Mouse (Mus musculus) liver, embryonic 15.5 days (tissue): ENCODE results near the gene Zic2. TPM values are rescaled to one million over a fixed set of nuclear protein-coding genes. Genes with fewer than 3 reads are reported as not detected.

Source experiments
- ATAC-seq: fragments of 200-750 bp; cut with Nextera tagmentation; 2 replicates; pipeline ENCODE4 v1.8.0; 2017; ENCODE audit warnings: moderate number of reproducible peaks, mild to moderate bottlenecking, moderate library complexity; ENCODE audit not compliant: insufficient read depth
- H3K27ac ChIP-seq: fragments of 300-500 bp; sonication (generic); replicated peaks from 2 replicates; pipeline ENCODE4 v1.5.1; 2015; ENCODE audit warnings: mild to moderate bottlenecking, inconsistent platforms
- H3K27me3 ChIP-seq: fragments of 300-500 bp; sonication (generic); 2 replicates; pipeline ENCODE4 v1.6.1; 2015; ENCODE audit warnings: mild to moderate bottlenecking, inconsistent platforms
- H3K36me3 ChIP-seq: fragments of 300-500 bp; sonication (generic); replicated peaks from 2 replicates; pipeline ENCODE4 v1.6.1; 2015; ENCODE audit warnings: moderate library complexity, mild to moderate bottlenecking, inconsistent platforms
- H3K4me1 ChIP-seq: fragments of 300-500 bp; sonication (generic); replicated peaks from 2 replicates; pipeline ENCODE4 v1.6.1; 2015; ENCODE audit warnings: inconsistent platforms
- H3K4me2 ChIP-seq: fragments of 300-500 bp; sonication (generic); 2 replicates; pipeline ENCODE4 v1.6.1; 2015; ENCODE audit warnings: moderate library complexity, mild to moderate bottlenecking, inconsistent platforms
- H3K4me3 ChIP-seq: fragments of 300-500 bp; sonication (generic); replicated peaks from 2 replicates; pipeline ENCODE4 v1.5.1; 2015; ENCODE audit warnings: mild to moderate bottlenecking, inconsistent platforms
- H3K9ac ChIP-seq: fragments of 300-500 bp; sonication (generic); 2 replicates; pipeline ENCODE4 v1.6.1; 2015; ENCODE audit warnings: moderate library complexity, mild to moderate bottlenecking, inconsistent platforms
- H3K9me3 ChIP-seq: fragments of 300-500 bp; sonication (generic); replicated peaks from 2 replicates; pipeline ENCODE4 v1.6.1; 2016; ENCODE audit warnings: inconsistent platforms
- WGBS: fragments of 180-500 bp; shearing (Covaris S2); methylation state at CpG from one replicate; pipeline ENCODE4 v1.1.7; 2015; ENCODE audit warnings: mixed read lengths; ENCODE audit not compliant: insufficient replicate concordance; 5-methylcytosine and 5-hydroxymethylcytosine counted together
- polyA plus RNA-seq: library from polyadenylated mRNA; unstranded; fragments of >200 nt; fragmentation: Nextera tagmentation; extraction: Ambion mirVana; gene quantifications from 2 replicates; pipeline ENCODE4 v1.2.1, GENCODE M21; 2015

Gene Zic2
- polyA plus RNA-seq, 1 experiment from 2014 or later, result not detected

GRCm38 (mm10) chr14:122479461-122480109, 4.3 kb downstream of the Zic2 start:
- ATAC-seq, result no peak
- Histone ChIP-seq H3K27me3 (peaks cover 100% of the 10 kb centered on the region), H3K36me3 (no peaks in the 10 kb centered on the region), H3K9ac (no peak overlapping the region), H3K4me1 (peaks cover 18% of the 10 kb centered on the region), H3K9me3 (no peaks in the 10 kb centered on the region), H3K27ac (no peak overlapping the region), H3K4me2 (no peak overlapping the region), H3K4me3 (no peak overlapping the region)
- WGBS, result 17% methylated on average over 17 of the region's 17 CpGs

- H3K27ac ChIP-seq, result no peak overlapping the region
- H3K4me2 ChIP-seq, result no peak overlapping the region
- 3% methylated on average over 2 of the region's 2 CpGs for WGBS
- H3K4me3 ChIP-seq, result no peak overlapping the region
- no peak for ATAC-seq
- H3K9me3 ChIP-seq, result no peaks in the 10 kb centered on the region
- H3K4me1 ChIP-seq, result peaks cover 12% of the 10 kb centered on the region
- peaks cover 100% of the 10 kb centered on the region for H3K27me3 ChIP-seq
- no peaks in the 10 kb centered on the region for H3K36me3 ChIP-seq
- no peak overlapping the region for H3K9ac ChIP-seq
These were observed 5.1 kb downstream of the Zic2 start for GRCm38 (mm10) chr14:122480355-122480754.

- Histone ChIP-seq H3K4me3 (no peak overlapping the region), H3K4me1 (0 out of 2 replicates have a peak, but pooled peaks cover 4% of the 10 kb centered on the region), H3K4me2 (no peak overlapping the region), H3K9ac (no peak overlapping the region), H3K27me3 (peaks cover 100% of the 10 kb centered on the region), H3K27ac (no peak overlapping the region), H3K36me3 (no peaks in the 10 kb centered on the region), H3K9me3 (no peaks in the 10 kb centered on the region)
- WGBS, result 3% methylated on average over 15 of the region's 15 CpGs
- ATAC-seq, result no peak
These were observed 5.9 kb downstream of the Zic2 start for GRCm38 (mm10) chr14:122481181-122481580.

GRCm38 (mm10) chr14:122482081-122483023, 7.1 kb downstream of the Zic2 start:
- H3K4me3 ChIP-seq, result no peak overlapping the region

GRCm38 (mm10) chr14:122483024-122483385, 7.8 kb downstream of the Zic2 start:
- WGBS, result 4% methylated on average over 5 of the region's 5 CpGs
- Histone ChIP-seq H3K9ac (no peak overlapping the region), H3K4me3 (no peak overlapping the region), H3K36me3 (no peaks in the 10 kb centered on the region), H3K4me2 (no peak overlapping the region), H3K9me3 (no peaks in the 10 kb centered on the region), H3K4me1 (0 out of 2 replicates have a peak, but pooled peaks cover 3% of the 10 kb centered on the region), H3K27ac (no peak overlapping the region), H3K27me3 (peaks cover 97% of the 10 kb centered on the region)
- no peak for ATAC-seq

More at GRCm38 (mm10) chr14:122482081-122483023, 7.1 kb downstream of the Zic2 start:
- H3K27me3 ChIP-seq, result peaks cover 99% of the 10 kb centered on the region
- no peaks in the 10 kb centered on the region for H3K9me3 ChIP-seq
- H3K27ac ChIP-seq, result no peak overlapping the region
- H3K4me2 ChIP-seq, result no peak overlapping the region
- 2% methylated on average over 38 of the region's 38 CpGs for WGBS
- no peak for ATAC-seq
- no peaks in the 10 kb centered on the region for H3K36me3 ChIP-seq
- 0 out of 2 replicates have a peak, but pooled peaks cover 3% of the 10 kb centered on the region for H3K4me1 ChIP-seq
- no peak overlapping the region for H3K9ac ChIP-seq

GRCm38 (mm10) chr14:122483556-122484421, 8.6 kb downstream of the Zic2 start:
- H3K4me3 ChIP-seq, result no peak overlapping the region
- H3K36me3 ChIP-seq, result no peaks in the 10 kb centered on the region
- peaks cover 92% of the 10 kb centered on the region for H3K27me3 ChIP-seq
- H3K4me2 ChIP-seq, result no peak overlapping the region
- 0 out of 2 replicates have a peak, but pooled peaks cover 3% of the 10 kb centered on the region for H3K4me1 ChIP-seq
- no peak for ATAC-seq
- no peak overlapping the region for H3K9ac ChIP-seq
- no peak overlapping the region for H3K27ac ChIP-seq
- H3K9me3 ChIP-seq, result no peaks in the 10 kb centered on the region
- WGBS, result 2% methylated on average over 18 of the region's 18 CpGs

- Histone ChIP-seq H3K9me3 (no peaks in the 10 kb centered on the region), H3K4me3 (no peak overlapping the region), H3K9ac (no peak overlapping the region), H3K27me3 (peaks cover 92% of the 10 kb centered on the region), H3K36me3 (no peaks in the 10 kb centered on the region), H3K4me2 (no peak overlapping the region), H3K27ac (no peak overlapping the region), H3K4me1 (no peaks in the 10 kb centered on the region)
- WGBS, result 4% methylated on average over 4 of the region's 4 CpGs
- ATAC-seq, result no peak
These were observed 9.2 kb downstream of the Zic2 start for GRCm38 (mm10) chr14:122484458-122484843.

- H3K27ac ChIP-seq, result no peak overlapping the region
- no peak overlapping the region for H3K4me2 ChIP-seq
- peaks cover 92% of the 10 kb centered on the region for H3K27me3 ChIP-seq
- no peaks in the 10 kb centered on the region for H3K4me1 ChIP-seq
- no peak for ATAC-seq
- no peak overlapping the region for H3K4me3 ChIP-seq
- H3K9me3 ChIP-seq, result no peaks in the 10 kb centered on the region
- 2% methylated on average over 24 of the region's 24 CpGs for WGBS
- H3K9ac ChIP-seq, result no peak overlapping the region
- H3K36me3 ChIP-seq, result no peaks in the 10 kb centered on the region
These were observed 9.8 kb downstream of the Zic2 start for GRCm38 (mm10) chr14:122484844-122485551.

GRCm38 (mm10) chr14:122485635-122486181, 10.5 kb downstream of the Zic2 start:
- H3K36me3 ChIP-seq, result no peaks in the 10 kb centered on the region
- no peak overlapping the region for H3K27ac ChIP-seq
- no peaks in the 10 kb centered on the region for H3K9me3 ChIP-seq
- WGBS, result 2% methylated on average over 12 of the region's 12 CpGs
- H3K27me3 ChIP-seq, result peaks cover 92% of the 10 kb centered on the region
- H3K4me2 ChIP-seq, result no peak overlapping the region
- no peak overlapping the region for H3K4me3 ChIP-seq
- no peak overlapping the region for H3K9ac ChIP-seq
- H3K4me1 ChIP-seq, result 0 out of 2 replicates have a peak, but pooled peaks cover 3% of the 10 kb centered on the region
- no peak for ATAC-seq

- H3K27ac ChIP-seq, result no peak overlapping the region
- no peak overlapping the region for H3K4me3 ChIP-seq
- H3K9ac ChIP-seq, result no peak overlapping the region
- no peaks in the 10 kb centered on the region for H3K36me3 ChIP-seq
- H3K27me3 ChIP-seq, result peaks cover 92% of the 10 kb centered on the region
- ATAC-seq, result no peak
- H3K4me1 ChIP-seq, result 0 out of 2 replicates have a peak, but pooled peaks cover 4% of the 10 kb centered on the region
- 8% methylated on average over 1 of the region's 1 CpGs for WGBS
- H3K9me3 ChIP-seq, result no peaks in the 10 kb centered on the region
- H3K4me2 ChIP-seq, result no peak overlapping the region
These were observed 11.4 kb downstream of the Zic2 start for GRCm38 (mm10) chr14:122486611-122487010.
